Mouse (Mus musculus): Measurements from ENCODE around the gene Kif1bp. TPM values are rescaled to one million over a fixed set of nuclear protein-coding genes. Genes with fewer than 3 reads are reported as not detected.

The Kif1bp gene
- total RNA-seq, 1 experiment: 17.3 TPM

DNA sequence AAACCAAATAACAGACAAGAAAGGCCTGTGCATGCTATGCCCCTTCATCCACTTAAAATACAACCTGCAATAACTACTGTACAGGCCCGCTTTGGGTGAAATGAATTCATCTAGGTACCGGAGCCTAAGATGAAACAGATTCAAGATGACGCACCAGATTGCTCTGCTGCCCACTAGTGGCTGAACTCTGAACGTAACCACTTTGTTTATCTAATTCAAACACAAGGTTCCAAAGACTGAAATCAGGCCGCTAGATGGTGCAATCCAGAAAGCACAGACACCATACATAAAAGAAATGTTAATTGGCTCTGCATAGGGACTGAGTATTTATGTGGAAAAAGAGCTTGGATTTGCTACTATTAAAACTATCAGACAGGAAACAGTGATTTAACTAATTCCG lies 11.9 kb upstream of the Kif1bp start:
- H3K9ac ChIP-seq (ENCODE audit: insufficient read depth, low read depth, low read length, poor library complexity, severe bottlenecking): no peak overlapping the region
- no peak overlapping the region for H3K27ac ChIP-seq (ENCODE audit: insufficient read depth, low read depth, low read length, poor library complexity, severe bottlenecking)
- H3K4me3 ChIP-seq (ENCODE audit: insufficient read depth in 1 of 2, low read depth in 1 of 2, low read length in 2 of 2, poor library complexity in 1 of 2, severe bottlenecking in 1 of 2): no peak overlapping the region
- DNase-seq (ENCODE audit: low read depth, low spot score): peak; percentile 93
- no peaks in the 10 kb centered on the region for H3K9me3 ChIP-seq (ENCODE audit: control insufficient read depth, insufficient read depth, low read depth, low read length)
- H3K4me1 ChIP-seq (ENCODE audit: control insufficient read depth in 2 of 2, insufficient read depth in 2 of 2, low read length in 2 of 2, poor library complexity in 1 of 2): no peaks in the 10 kb centered on the region; a peak in 1 of 4 replicates
- H3K36me3 ChIP-seq (ENCODE audit: control insufficient read depth, insufficient read depth, low read length, poor library complexity, severe bottlenecking): peaks cover 75% of the 10 kb centered on the region
- in situ Hi-C loops (cut with MboI; ENCODE audit: low sequenced_read_pairs in 2 of 2, unreplicated experiment in 2 of 2): no loop called here
- no peak for TF ChIP-seq HCFC1 (IDR thresholded peaks at IDR 0.05; ENCODE audit: borderline replicate concordance, insufficient read depth, low read length)
- TF ChIP-seq ZNF384 (IDR thresholded peaks at IDR 0.05; ENCODE audit: low read depth, low read length): no peak
- no peak for TF ChIP-seq MAFK (IDR thresholded peaks at IDR 0.05; ENCODE audit: insufficient read depth, low read depth, low read length)
- TF ChIP-seq ZC3H11A (IDR thresholded peaks at IDR 0.05; ENCODE audit: borderline replicate concordance, low read depth, low read length): no peak
- TF ChIP-seq CHD2 (IDR thresholded peaks at IDR 0.05; ENCODE audit: low read depth, low read length): no peak

DNA sequence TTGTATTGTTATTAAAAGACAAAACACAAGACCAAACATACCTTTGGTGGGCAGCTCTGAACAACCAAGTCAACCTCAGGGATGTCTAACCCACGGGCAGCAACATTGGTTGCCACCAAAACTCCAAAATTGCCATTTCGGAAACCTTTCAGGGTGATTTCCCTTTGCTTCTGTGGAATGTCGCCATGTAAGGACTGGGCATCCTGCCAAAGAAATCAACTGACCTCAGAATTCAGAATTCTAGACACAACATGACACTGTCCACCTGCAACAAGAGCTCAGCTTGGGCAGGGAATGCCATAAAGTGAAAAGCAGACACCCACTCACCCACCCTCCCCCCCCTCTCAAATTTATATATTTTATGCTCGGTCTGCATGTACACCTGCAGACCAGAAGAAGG lies 10.4 kb upstream of the Kif1bp start:
- Histone ChIP-seq H3K9ac (ENCODE audit: insufficient read depth, low read depth, low read length, poor library complexity, severe bottlenecking) (no peak overlapping the region), H3K9me3 (ENCODE audit: control insufficient read depth, insufficient read depth, low read depth, low read length) (no peaks in the 10 kb centered on the region), H3K36me3 (ENCODE audit: control insufficient read depth, insufficient read depth, low read length, poor library complexity, severe bottlenecking) (peaks cover 77% of the 10 kb centered on the region), H3K4me3 (ENCODE audit: insufficient read depth in 1 of 2, low read depth in 1 of 2, low read length in 2 of 2, poor library complexity in 1 of 2, severe bottlenecking in 1 of 2) (no peak overlapping the region), H3K27ac (ENCODE audit: insufficient read depth, low read depth, low read length, poor library complexity, severe bottlenecking) (no peak overlapping the region), H3K4me1 (ENCODE audit: control insufficient read depth in 2 of 2, insufficient read depth in 2 of 2, low read length in 2 of 2, poor library complexity in 1 of 2) (no peaks in the 10 kb centered on the region; a peak in 1 of 4 replicates)
- TF ChIP-seq CHD2 (IDR thresholded peaks at IDR 0.05; ENCODE audit: low read depth, low read length) (no peak), HCFC1 (IDR thresholded peaks at IDR 0.05; ENCODE audit: borderline replicate concordance, insufficient read depth, low read length) (no peak), ZC3H11A (IDR thresholded peaks at IDR 0.05; ENCODE audit: borderline replicate concordance, low read depth, low read length) (no peak), ZNF384 (IDR thresholded peaks at IDR 0.05; ENCODE audit: low read depth, low read length) (no peak), MAFK (IDR thresholded peaks at IDR 0.05; ENCODE audit: insufficient read depth, low read depth, low read length) (no peak)
- DNase-seq (ENCODE audit: low read depth, low spot score): no peak
- in situ Hi-C loops (cut with MboI; ENCODE audit: low sequenced_read_pairs in 2 of 2, unreplicated experiment in 2 of 2): loop anchor here in 1 of 2 experiments (10.0 kb wide), 1 partner anchor 186 kb away; no protein-coding TSS in a partner anchor

DNA sequence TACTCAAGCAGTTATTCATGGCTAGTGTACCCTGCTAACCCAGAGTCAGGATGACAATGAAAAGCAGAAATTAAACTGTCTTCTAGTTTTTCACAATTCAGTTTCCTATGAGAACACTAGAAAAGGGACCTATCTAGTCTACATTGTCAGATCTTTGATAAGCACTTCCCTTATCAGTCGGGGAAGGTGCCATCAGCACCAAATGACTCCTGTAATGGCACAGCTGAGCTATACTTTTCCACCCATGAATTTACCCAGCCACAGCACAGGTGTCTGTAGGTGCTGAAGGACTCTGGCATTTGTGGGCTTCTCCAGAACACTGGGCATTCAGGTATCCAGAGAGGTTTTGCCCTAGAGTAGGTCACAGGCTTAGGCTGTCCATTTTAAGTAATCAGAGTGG lies 5.0 kb upstream of the Kif1bp start:
- H3K4me1 ChIP-seq (ENCODE audit: control insufficient read depth in 2 of 2, insufficient read depth in 2 of 2, low read length in 2 of 2, poor library complexity in 1 of 2): no peaks in the 10 kb centered on the region
- H3K27ac ChIP-seq (ENCODE audit: insufficient read depth, low read depth, low read length, poor library complexity, severe bottlenecking): no peak overlapping the region
- no peak for DNase-seq (ENCODE audit: low read depth, low spot score)
- no peaks in the 10 kb centered on the region for H3K9me3 ChIP-seq (ENCODE audit: control insufficient read depth, insufficient read depth, low read depth, low read length)
- H3K9ac ChIP-seq (ENCODE audit: insufficient read depth, low read depth, low read length, poor library complexity, severe bottlenecking): no peak overlapping the region
- peaks cover 58% of the 10 kb centered on the region for H3K36me3 ChIP-seq (ENCODE audit: control insufficient read depth, insufficient read depth, low read length, poor library complexity, severe bottlenecking)
- in situ Hi-C loops (cut with MboI; ENCODE audit: low sequenced_read_pairs in 2 of 2, unreplicated experiment in 2 of 2): loop anchor here in 1 of 2 experiments (10.0 kb wide), 1 partner anchor 192 kb away; no protein-coding TSS in a partner anchor
- H3K4me3 ChIP-seq (ENCODE audit: insufficient read depth in 1 of 2, low read depth in 1 of 2, low read length in 2 of 2, poor library complexity in 1 of 2, severe bottlenecking in 1 of 2): no peak overlapping the region
- TF ChIP-seq HCFC1 (IDR thresholded peaks at IDR 0.05; ENCODE audit: borderline replicate concordance, insufficient read depth, low read length): no peak
- TF ChIP-seq CHD2 (IDR thresholded peaks at IDR 0.05; ENCODE audit: low read depth, low read length): no peak
- TF ChIP-seq ZC3H11A (IDR thresholded peaks at IDR 0.05; ENCODE audit: borderline replicate concordance, low read depth, low read length): no peak
- TF ChIP-seq MAFK (IDR thresholded peaks at IDR 0.05; ENCODE audit: insufficient read depth, low read depth, low read length): no peak
- TF ChIP-seq ZNF384 (IDR thresholded peaks at IDR 0.05; ENCODE audit: low read depth, low read length): no peak

DNA sequence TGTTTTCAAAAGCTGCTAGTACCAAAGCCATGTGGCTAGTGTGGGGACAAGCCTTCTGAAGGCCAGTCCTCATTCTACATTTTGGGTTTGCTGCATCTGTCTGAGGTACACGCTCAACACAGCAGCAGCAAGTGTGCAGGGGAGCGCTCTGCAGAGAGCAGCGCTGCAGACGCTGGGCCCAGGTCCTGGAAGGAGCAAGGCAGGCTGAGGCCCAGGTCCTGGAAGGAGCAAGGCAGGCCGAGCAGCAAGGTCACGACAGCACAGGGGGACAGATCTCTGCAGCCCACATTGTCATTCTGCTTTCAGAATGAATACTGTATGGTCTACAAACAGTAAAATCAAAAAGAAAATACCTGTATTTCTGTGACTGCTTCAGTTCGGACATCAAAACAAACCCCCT lies 4.4 kb upstream of the Kif1bp start:
- H3K4me1 ChIP-seq (ENCODE audit: control insufficient read depth in 2 of 2, insufficient read depth in 2 of 2, low read length in 2 of 2, poor library complexity in 1 of 2): no peaks in the 10 kb centered on the region

More for the DNA sequence above, 4.4 kb upstream of the Kif1bp start:
- no peak overlapping the region; the same call in 1 of the 2 replicates for H3K27ac ChIP-seq (ENCODE audit: insufficient read depth, low read depth, low read length, poor library complexity, severe bottlenecking)
- no peak overlapping the region for H3K9ac ChIP-seq (ENCODE audit: insufficient read depth, low read depth, low read length, poor library complexity, severe bottlenecking)
- peaks cover 54% of the 10 kb centered on the region for H3K36me3 ChIP-seq (ENCODE audit: control insufficient read depth, insufficient read depth, low read length, poor library complexity, severe bottlenecking)
- TF ChIP-seq ZNF384 (IDR thresholded peaks at IDR 0.05; ENCODE audit: low read depth, low read length): no peak
- TF ChIP-seq ZC3H11A (IDR thresholded peaks at IDR 0.05; ENCODE audit: borderline replicate concordance, low read depth, low read length): no peak
- TF ChIP-seq MAFK (IDR thresholded peaks at IDR 0.05; ENCODE audit: insufficient read depth, low read depth, low read length): no peak
- no peak for TF ChIP-seq HCFC1 (IDR thresholded peaks at IDR 0.05; ENCODE audit: borderline replicate concordance, insufficient read depth, low read length)
- no peaks in the 10 kb centered on the region for H3K9me3 ChIP-seq (ENCODE audit: control insufficient read depth, insufficient read depth, low read depth, low read length)
- DNase-seq (ENCODE audit: low read depth, low spot score): no peak
- in situ Hi-C loops (cut with MboI; ENCODE audit: low sequenced_read_pairs in 2 of 2, unreplicated experiment in 2 of 2): loop anchor here in 1 of 2 experiments (10.0 kb wide), 1 partner anchor 192 kb away; no protein-coding TSS in a partner anchor
- no peak overlapping the region for H3K4me3 ChIP-seq (ENCODE audit: insufficient read depth in 1 of 2, low read depth in 1 of 2, low read length in 2 of 2, poor library complexity in 1 of 2, severe bottlenecking in 1 of 2)

Measured in ES-E14 (cell line).